Mouse (Mus musculus) forebrain, embryonic 13.5 days (tissue): ENCODE data around the gene H2al1a. TPM values are rescaled to one million over a fixed set of nuclear protein-coding genes. Genes with fewer than 3 reads are reported as not detected.
A peak's percentile ranks its signal among the peaks of the same experiment; 100 is the strongest.
"Not testable (repeated sequence)": the region's sequence is repeated elsewhere in the genome, so short reads cannot be mapped to it uniquely, and the experiment has no call there.

Experiments
- ATAC-seq: fragments of 200-750 bp; cut with Nextera tagmentation; 2 replicates; pipeline ENCODE4 v1.8.0; 2017
- H3K27ac ChIP-seq: fragments of 300-500 bp; sonication (generic); 2 replicates; pipeline ENCODE4 v1.5.1; 2015; ENCODE audit warnings: inconsistent platforms, mild to moderate bottlenecking, moderate library complexity
- H3K27me3 ChIP-seq: fragments of 300-500 bp; sonication (generic); 2 replicates; pipeline ENCODE4 v1.6.1; 2015; ENCODE audit warnings: mild to moderate bottlenecking, inconsistent platforms
- H3K36me3 ChIP-seq: fragments of 300-500 bp; sonication (generic); 2 replicates; pipeline ENCODE4 v1.6.1; 2015; ENCODE audit warnings: mild to moderate bottlenecking, inconsistent platforms; ENCODE audit not compliant: poor library complexity, severe bottlenecking
- H3K4me1 ChIP-seq: fragments of 300-500 bp; sonication (generic); 2 replicates; pipeline ENCODE4 v1.6.1; 2015; ENCODE audit warnings: inconsistent platforms
- H3K4me2 ChIP-seq: fragments of 300-500 bp; sonication (generic); 2 replicates; pipeline ENCODE4 v1.6.1; 2015; ENCODE audit warnings: inconsistent platforms, mild to moderate bottlenecking, moderate library complexity
- H3K4me3 ChIP-seq: fragments of 300-500 bp; sonication (generic); 2 replicates; pipeline ENCODE4 v1.5.1; 2015; ENCODE audit warnings: mild to moderate bottlenecking, inconsistent platforms
- H3K9ac ChIP-seq: fragments of 300-500 bp; sonication (generic); 2 replicates; pipeline ENCODE4 v1.6.1; 2015; ENCODE audit warnings: mild to moderate bottlenecking, inconsistent platforms
- H3K9me3 ChIP-seq: fragments of 300-500 bp; sonication (generic); replicated peaks from 2 replicates; pipeline ENCODE4 v1.6.1; 2016; ENCODE audit warnings: inconsistent platforms
- WGBS: fragments of 180-500 bp; shearing (Covaris S2); methylation state at CpG from one replicate; pipeline ENCODE4 v1.1.7; 2015; 5-methylcytosine and 5-hydroxymethylcytosine counted together
- polyA plus RNA-seq: library from polyadenylated mRNA; unstranded; fragments of >200 nt; fragmentation: Nextera tagmentation; extraction: Ambion mirVana; gene quantifications from 2 replicates; pipeline ENCODE4 v1.2.1, GENCODE M21; 2015

Gene H2al1a
- polyA plus RNA-seq, 1 experiment from 2014 or later: not detected

DNA sequence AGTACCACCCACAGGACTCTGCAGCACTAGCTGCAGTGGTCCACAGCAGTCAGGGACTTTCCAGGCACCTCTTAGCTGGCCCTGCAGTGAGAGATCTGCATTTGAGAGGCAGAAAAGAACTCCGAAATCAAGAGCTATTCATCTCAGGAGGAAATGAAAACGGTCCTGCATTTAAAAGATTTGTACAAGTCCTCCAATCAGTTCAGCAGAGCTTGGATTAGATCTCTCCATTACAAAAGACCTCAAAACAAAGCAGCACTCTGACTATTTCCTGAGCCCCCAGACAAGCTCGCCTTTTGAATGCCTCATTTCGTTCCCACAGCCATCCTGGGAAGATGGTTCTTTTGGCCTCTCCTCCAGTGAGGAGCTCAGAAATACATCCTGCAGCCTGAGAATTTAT is 9.8 kb upstream of the H2al1a start:
- 38% methylated on average over 4 of the region's 4 CpGs for WGBS
- H3K4me2 ChIP-seq: no peak overlapping the region

DNA sequence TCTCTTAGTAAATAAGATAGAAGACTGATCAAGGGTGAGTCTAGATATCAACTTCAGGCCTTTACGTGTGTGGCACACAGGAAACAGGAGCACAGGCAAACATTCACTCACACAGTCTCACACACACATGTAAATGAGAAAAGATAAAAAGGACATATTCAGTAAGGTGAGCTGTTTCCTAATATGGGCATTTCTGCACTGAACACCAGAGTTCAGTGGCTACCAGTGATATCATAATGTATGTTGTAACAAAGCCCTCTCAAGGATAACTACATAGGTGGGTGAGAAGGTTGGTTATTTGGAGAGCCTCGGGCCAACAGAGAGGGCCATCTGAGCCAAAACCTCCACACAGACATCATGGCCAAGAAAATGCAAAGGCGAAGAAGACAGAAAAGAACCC is 3.1 kb downstream of the H2al1a start, which contains the start of gene H2al1b:
H2al1b (plus strand) TSS at position 301 of the 400 bp plus-strand sequence.
- not testable (repeated sequence) for H3K36me3 ChIP-seq, H3K9ac ChIP-seq, H3K27me3 ChIP-seq, H3K27ac ChIP-seq, H3K4me1 ChIP-seq, H3K9me3 ChIP-seq, ATAC-seq, H3K4me3 ChIP-seq, H3K4me2 ChIP-seq
- WGBS: 90% methylated on average over 1 of the region's 3 CpGs

More for the DNA sequence above, 9.8 kb upstream of the H2al1a start:
- Histone ChIP-seq H3K9ac (no peak overlapping the region), H3K4me3 (no peak overlapping the region), H3K27ac (no peak overlapping the region), H3K9me3 (no peaks in the 10 kb centered on the region), H3K36me3 (no peaks in the 10 kb centered on the region), H3K4me1 (no peaks in the 10 kb centered on the region), H3K27me3 (no peaks in the 10 kb centered on the region)
- ATAC-seq: no peak

DNA sequence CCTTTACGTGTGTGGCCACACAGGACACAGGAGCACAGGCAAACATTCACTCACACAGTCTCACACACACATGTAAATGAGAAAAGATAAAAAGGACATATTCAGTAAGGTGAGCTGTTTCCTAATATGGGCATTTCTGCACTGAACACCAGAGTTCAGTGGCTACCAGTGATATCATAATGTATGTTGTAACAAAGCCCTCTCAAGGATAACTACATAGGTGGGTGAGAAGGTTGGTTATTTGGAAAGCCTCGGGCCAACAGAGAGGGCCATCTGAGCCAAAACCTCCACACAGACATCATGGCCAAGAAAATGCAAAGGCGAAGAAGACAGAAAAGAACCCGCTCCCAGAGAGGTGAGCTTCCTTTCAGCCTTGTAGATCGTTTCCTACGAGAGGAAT is 6.3 kb downstream of the H2al1a start, which contains the start of gene H2al1c:
H2al1c (plus strand) TSS at position 301 of the 400 bp plus-strand sequence.
- not testable (repeated sequence) for H3K36me3 ChIP-seq, ATAC-seq, H3K4me1 ChIP-seq, H3K4me2 ChIP-seq, H3K27me3 ChIP-seq, H3K9me3 ChIP-seq, H3K9ac ChIP-seq, H3K27ac ChIP-seq, H3K4me3 ChIP-seq
- WGBS: 82% methylated on average over 1 of the region's 6 CpGs

DNA sequence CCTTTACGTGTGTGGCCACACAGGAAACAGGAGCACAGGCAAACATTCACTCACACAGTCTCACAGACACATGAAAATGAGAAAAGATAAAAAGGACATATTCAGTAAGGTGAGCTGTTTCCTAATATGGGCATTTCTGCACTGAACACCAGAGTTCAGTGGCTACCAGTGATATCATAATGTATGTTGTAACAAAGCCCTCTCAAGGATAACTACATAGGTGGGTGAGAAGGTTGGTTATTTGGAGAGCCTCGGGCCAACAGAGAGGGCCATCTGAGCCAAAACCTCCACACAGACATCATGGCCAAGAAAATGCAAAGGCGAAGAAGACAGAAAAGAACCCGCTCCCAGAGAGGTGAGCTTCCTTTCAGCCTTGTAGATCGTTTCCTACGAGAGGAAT is 9.5 kb downstream of the H2al1a start, which contains the start of gene H2al1d:
H2al1d (plus strand) TSS at position 301 of the 400 bp plus-strand sequence.
- not testable (repeated sequence) for H3K27ac ChIP-seq, H3K4me3 ChIP-seq, H3K27me3 ChIP-seq, H3K36me3 ChIP-seq, H3K9ac ChIP-seq, H3K4me2 ChIP-seq, H3K4me1 ChIP-seq, H3K9me3 ChIP-seq, ATAC-seq
- no CpG with 5 or more reads among the region's 6 CpGs for WGBS

DNA sequence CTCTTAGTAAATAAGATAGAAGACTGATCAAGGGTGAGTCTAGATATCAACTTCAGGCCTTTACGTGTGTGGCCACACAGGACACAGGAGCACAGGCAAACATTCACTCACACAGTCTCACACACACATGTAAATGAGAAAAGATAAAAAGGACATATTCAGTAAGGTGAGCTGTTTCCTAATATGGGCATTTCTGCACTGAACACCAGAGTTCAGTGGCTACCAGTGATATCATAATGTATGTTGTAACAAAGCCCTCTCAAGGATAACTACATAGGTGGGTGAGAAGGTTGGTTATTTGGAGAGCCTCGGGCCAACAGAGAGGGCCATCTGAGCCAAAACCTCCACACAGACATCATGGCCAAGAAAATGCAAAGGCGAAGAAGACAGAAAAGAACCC is 12.6 kb downstream of the H2al1a start, which contains the start of gene H2al1e:
H2al1e (plus strand) TSS at position 301 of the 400 bp plus-strand sequence.
- no CpG with 5 or more reads among the region's 3 CpGs for WGBS
- H3K27me3 ChIP-seq, H3K36me3 ChIP-seq, H3K9me3 ChIP-seq, ATAC-seq, H3K4me1 ChIP-seq, H3K4me2 ChIP-seq, H3K4me3 ChIP-seq, H3K27ac ChIP-seq, H3K9ac ChIP-seq: not testable (repeated sequence)

DNA sequence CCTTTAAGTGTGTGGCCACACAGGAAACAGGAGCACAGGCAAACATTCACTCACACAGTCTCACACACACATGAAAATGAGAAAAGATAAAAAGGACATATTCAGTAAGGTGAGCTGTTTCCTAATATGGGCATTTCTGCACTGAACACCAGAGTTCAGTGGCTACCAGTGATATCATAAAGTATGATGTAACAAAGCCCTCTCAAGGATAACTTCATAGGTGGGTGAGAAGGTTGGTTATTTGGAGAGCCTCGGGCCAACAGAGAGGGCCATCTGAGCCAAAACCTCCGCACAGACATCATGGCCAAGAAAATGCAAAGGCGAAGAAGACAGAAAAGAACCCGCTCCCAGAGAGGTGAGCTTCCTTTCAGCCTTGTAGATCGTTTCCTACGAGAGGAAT is 15.8 kb downstream of the H2al1a start, which contains the start of gene H2al1f:
H2al1f (plus strand) TSS at position 301 of the 400 bp plus-strand sequence.
- H3K36me3 ChIP-seq, H3K4me1 ChIP-seq, H3K9me3 ChIP-seq, H3K9ac ChIP-seq, H3K27me3 ChIP-seq, ATAC-seq, H3K27ac ChIP-seq, H3K4me3 ChIP-seq, H3K4me2 ChIP-seq: not testable (repeated sequence)
- WGBS: no CpG with 5 or more reads among the region's 6 CpGs

DNA sequence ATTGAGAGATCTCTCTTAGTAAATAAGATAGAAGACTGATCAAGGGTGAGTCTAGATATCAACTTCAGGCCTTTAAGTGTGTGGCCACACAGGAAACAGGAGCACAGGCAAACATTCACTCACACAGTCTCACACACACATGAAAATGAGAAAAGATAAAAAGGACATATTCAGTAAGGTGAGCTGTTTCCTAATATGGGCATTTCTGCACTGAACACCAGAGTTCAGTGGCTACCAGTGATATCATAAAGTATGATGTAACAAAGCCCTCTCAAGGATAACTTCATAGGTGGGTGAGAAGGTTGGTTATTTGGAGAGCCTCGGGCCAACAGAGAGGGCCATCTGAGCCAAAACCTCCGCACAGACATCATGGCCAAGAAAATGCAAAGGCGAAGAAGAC is 18.9 kb downstream of the H2al1a start, which contains the start of gene H2al1g:
H2al1g (plus strand) TSS at position 301 of the 400 bp plus-strand sequence.
- H3K27ac ChIP-seq: not testable (repeated sequence)

DNA sequence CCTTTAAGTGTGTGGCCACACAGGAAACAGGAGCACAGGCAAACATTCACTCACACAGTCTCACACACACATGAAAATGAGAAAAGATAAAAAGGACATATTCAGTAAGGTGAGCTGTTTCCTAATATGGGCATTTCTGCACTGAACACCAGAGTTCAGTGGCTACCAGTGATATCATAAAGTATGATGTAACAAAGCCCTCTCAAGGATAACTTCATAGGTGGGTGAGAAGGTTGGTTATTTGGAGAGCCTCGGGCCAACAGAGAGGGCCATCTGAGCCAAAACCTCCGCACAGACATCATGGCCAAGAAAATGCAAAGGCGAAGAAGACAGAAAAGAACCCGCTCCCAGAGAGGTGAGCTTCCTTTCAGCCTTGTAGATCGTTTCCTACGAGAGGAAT is 22.1 kb downstream of the H2al1a start, which contains the start of gene H2al1h:
H2al1h (plus strand) TSS at position 301 of the 400 bp plus-strand sequence.
- ATAC-seq, H3K4me2 ChIP-seq: not testable (repeated sequence)

More for the DNA sequence above, 18.9 kb downstream of the H2al1a start, which contains the start of gene H2al1g:
- H3K27me3 ChIP-seq, H3K9ac ChIP-seq, H3K36me3 ChIP-seq, H3K9me3 ChIP-seq, H3K4me1 ChIP-seq, ATAC-seq, H3K4me3 ChIP-seq, H3K4me2 ChIP-seq: not testable (repeated sequence)
- no CpG with 5 or more reads among the region's 3 CpGs for WGBS

DNA sequence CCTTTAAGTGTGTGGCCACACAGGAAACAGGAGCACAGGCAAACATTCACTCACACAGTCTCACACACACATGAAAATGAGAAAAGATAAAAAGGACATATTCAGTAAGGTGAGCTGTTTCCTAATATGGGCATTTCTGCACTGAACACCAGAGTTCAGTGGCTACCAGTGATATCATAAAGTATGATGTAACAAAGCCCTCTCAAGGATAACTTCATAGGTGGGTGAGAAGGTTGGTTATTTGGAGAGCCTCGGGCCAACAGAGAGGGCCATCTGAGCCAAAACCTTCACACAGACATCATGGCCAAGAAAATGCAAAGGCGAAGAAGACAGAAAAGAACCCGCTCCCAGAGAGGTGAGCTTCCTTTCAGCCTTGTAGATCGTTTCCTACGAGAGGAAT is 25.3 kb downstream of the H2al1a start, which contains the start of gene H2al1i:
H2al1i (plus strand) TSS at position 301 of the 400 bp plus-strand sequence.
- H3K9me3 ChIP-seq, H3K27ac ChIP-seq, H3K36me3 ChIP-seq, ATAC-seq, H3K4me2 ChIP-seq, H3K9ac ChIP-seq, H3K4me3 ChIP-seq, H3K27me3 ChIP-seq, H3K4me1 ChIP-seq: not testable (repeated sequence)
- no CpG with 5 or more reads among the region's 5 CpGs for WGBS

More for the DNA sequence above, 22.1 kb downstream of the H2al1a start, which contains the start of gene H2al1h:
- not testable (repeated sequence) for H3K4me3 ChIP-seq, H3K9ac ChIP-seq, H3K4me1 ChIP-seq, H3K36me3 ChIP-seq, H3K27me3 ChIP-seq, H3K27ac ChIP-seq, H3K9me3 ChIP-seq
- no CpG with 5 or more reads among the region's 6 CpGs for WGBS

DNA sequence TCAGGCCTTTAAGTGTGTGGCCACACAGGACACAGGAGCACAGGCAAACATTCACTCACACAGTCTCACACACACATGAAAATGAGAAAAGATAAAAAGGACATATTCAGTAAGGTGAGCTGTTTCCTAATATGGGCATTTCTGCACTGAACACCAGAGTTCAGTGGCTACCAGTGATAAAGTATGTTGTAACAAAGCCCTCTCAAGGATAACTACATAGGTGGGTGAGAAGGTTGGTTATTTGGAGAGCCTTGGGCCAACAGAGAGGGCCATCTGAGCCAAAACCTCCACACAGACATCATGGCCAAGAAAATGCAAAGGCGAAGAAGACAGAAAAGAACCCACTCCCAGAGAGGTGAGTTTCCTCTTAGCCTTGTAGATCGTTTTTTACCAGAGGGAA is 28.5 kb downstream of the H2al1a start, which contains the start of gene H2al1j:
H2al1j (plus strand) TSS at position 301 of the 400 bp plus-strand sequence.
- H3K4me3 ChIP-seq, H3K9me3 ChIP-seq, H3K4me1 ChIP-seq, H3K27me3 ChIP-seq, H3K36me3 ChIP-seq, ATAC-seq, H3K27ac ChIP-seq, H3K4me2 ChIP-seq, H3K9ac ChIP-seq: not testable (repeated sequence)
- 88% methylated on average over 2 of the region's 2 CpGs for WGBS

DNA sequence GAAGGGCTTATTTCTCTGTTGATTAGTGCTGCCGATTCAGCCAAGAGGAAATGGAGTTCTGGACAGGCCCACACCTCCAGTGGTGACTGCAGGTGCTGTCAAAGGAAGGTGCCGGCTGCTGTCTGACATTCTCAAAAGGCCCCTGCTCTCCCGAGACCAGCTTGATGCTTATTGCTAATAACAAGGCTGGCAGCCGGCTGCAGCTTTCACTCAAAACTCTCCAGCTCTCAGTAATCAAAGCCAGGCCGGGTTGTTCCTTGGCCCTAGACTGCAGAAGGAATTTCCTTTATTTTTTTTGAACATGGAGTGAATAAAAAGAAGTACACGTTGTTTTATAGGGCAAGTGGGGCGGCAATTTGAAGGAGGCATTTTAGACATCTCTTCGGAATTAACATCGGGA is 46.7 kb downstream of the H2al1a start:
- H3K4me1 ChIP-seq: no peaks in the 10 kb centered on the region
- no peak overlapping the region for H3K4me2 ChIP-seq
- peak overlapping the region; percentile 22; the same call in 1 of the 2 replicates for H3K27ac ChIP-seq
- no peak overlapping the region for H3K9ac ChIP-seq
- no peaks in the 10 kb centered on the region for H3K36me3 ChIP-seq
- H3K9me3 ChIP-seq: no peaks in the 10 kb centered on the region
- ATAC-seq: no peak
- WGBS: 57% methylated on average over 9 of the region's 9 CpGs
- H3K4me3 ChIP-seq: no peak overlapping the region
- H3K27me3 ChIP-seq: no peaks in the 10 kb centered on the region

DNA sequence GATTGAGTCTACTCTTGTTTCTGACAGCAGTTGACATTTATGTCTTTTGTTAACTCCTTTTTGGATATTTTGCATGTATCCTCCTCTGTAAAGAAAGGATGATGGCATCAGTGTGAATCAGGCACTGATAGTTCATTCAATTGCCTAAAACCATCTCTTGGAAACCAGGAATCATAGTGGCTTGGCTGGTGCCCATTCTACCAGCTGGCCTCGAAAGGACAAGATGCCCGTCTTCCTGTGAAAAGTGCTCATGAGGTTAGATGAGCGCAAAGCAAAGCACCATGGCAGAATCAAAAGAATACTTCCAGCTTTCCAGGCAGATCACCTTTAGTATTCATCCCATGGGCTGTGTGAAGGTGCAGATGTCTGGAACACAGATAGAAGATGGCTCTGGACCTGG is 47.7 kb downstream of the H2al1a start:
- no peaks in the 10 kb centered on the region for H3K36me3 ChIP-seq
- 87% methylated on average over 3 of the region's 3 CpGs for WGBS
- no peak overlapping the region for H3K9ac ChIP-seq
- ATAC-seq: no peak
- no peak overlapping the region for H3K27ac ChIP-seq
- H3K9me3 ChIP-seq: no peaks in the 10 kb centered on the region
- H3K4me3 ChIP-seq: no peak overlapping the region
- H3K4me2 ChIP-seq: no peak overlapping the region
- no peaks in the 10 kb centered on the region for H3K4me1 ChIP-seq
- H3K27me3 ChIP-seq: no peaks in the 10 kb centered on the region
